20 mouse cellular contexts compared by ENCODE assay signal in genomic region chr12:112880661-112881060, GRCm38 (mm10). TPM values are rescaled to one million over a fixed set of nuclear protein-coding genes. Genes with fewer than 3 reads are reported as not detected.
"Had no signal": no experiment of that assay in that cellular context is flagged by ENCODE, and none has a peak within 500 bp of the region (broad histone marks: within the 10 kb centered on the region; RNA-seq: fewer than 3 reads in every experiment).

No protein-coding gene starts in this region.

- H3K4me2 ChIP-seq: liver, embryonic 13.5 days; midbrain, embryonic 12.5 days; midbrain, embryonic 15.5 days; neural tube, embryonic 12.5 days; neural tube, embryonic 15.5 days had no signal

- ATAC-seq: intestine, postnatal 0 days; midbrain, embryonic 15.5 days had no signal

- H3K36me3 ChIP-seq: liver, embryonic 13.5 days; midbrain, embryonic 12.5 days; midbrain, embryonic 15.5 days; neural tube, embryonic 12.5 days; neural tube, embryonic 15.5 days had no signal

- DNase-seq: kidney, adult 2 months; liver, embryonic 13.5 days; lung, adult 2 months; lung, postnatal 36 days; right cerebral cortex, adult 18-20 months; right cerebral cortex, postnatal 14 days; right cerebral cortex, postnatal 4 days; thymus, adult 2 months; thymus, postnatal 14 days; thymus, postnatal 4 days had no signal

- H3K27ac ChIP-seq: kidney, postnatal 0 days; liver, embryonic 13.5 days; midbrain, embryonic 12.5 days; midbrain, embryonic 15.5 days; neural tube, embryonic 12.5 days; neural tube, embryonic 15.5 days had no signal

- H3K4me3 ChIP-seq: liver, embryonic 13.5 days; midbrain, embryonic 12.5 days; midbrain, embryonic 15.5 days; neural tube, embryonic 12.5 days; neural tube, embryonic 15.5 days had no signal

- H3K9ac ChIP-seq: liver, embryonic 13.5 days; midbrain, embryonic 12.5 days; midbrain, embryonic 15.5 days; neural tube, embryonic 12.5 days; neural tube, embryonic 15.5 days had no signal

- H3K9me3 ChIP-seq: liver, embryonic 13.5 days; midbrain, embryonic 12.5 days; midbrain, embryonic 15.5 days; neural tube, embryonic 12.5 days; neural tube, embryonic 15.5 days had no signal

RNA-seq across cellular contexts. Expression of gene Gpr132, which starts 12.6 kb away (rescaled TPM):
- total RNA-seq: layer of hippocampus, adult 8-10 months; layer of hippocampus, postnatal 14 days; left cerebral cortex, postnatal 14 days had no signal
- polyA plus RNA-seq: limb, embryonic 11.5 days; midbrain, embryonic 12.5 days; neural tube, embryonic 12.5 days had no signal
